ENCODE assay signal across 27 mouse cellular contexts in genomic region chr13:26169641-26170040, GRCm38 (mm10).
A peak's percentile ranks its signal among the peaks of the same experiment; 100 is the strongest.
DNase-seq lines count a peak whose midpoint lies in the region.
"Had no signal": no experiment of that assay in that cellular context is flagged by ENCODE, and none has a peak within 500 bp of the region (broad histone marks: within the 10 kb centered on the region; RNA-seq: fewer than 3 reads in every experiment).

No protein-coding gene starts in this region.

- H3K9me3 ChIP-seq in heart, embryonic 10.5 days: no peaks in the 10 kb centered on the region
- H3K9me3 ChIP-seq: embryonic facial prominence, embryonic 13.5 days; forebrain, embryonic 10.5 days; forebrain, embryonic 15.5 days; heart, embryonic 13.5 days; liver, embryonic 12.5 days; neural tube, embryonic 15.5 days had no signal

- peak; percentile 2 to 39 for DNase-seq in frontal cortex, postnatal 36 days (ENCODE audit: low spot score in 2 of 2)
- DNase-seq in frontal cortex, postnatal 10 days (ENCODE audit: low spot score in 2 of 2): no peak
- DNase-seq in heart, postnatal 4 days: peak; percentile 5
- DNase-seq in heart, embryonic 10.5 days (ENCODE audit: low spot score): no peak
- peak; percentile 12 for DNase-seq in right cerebral cortex, adult 18-20 months
- DNase-seq in right cerebral cortex, adult 2 months (ENCODE audit: low spot score in 2 of 2): no peak
- DNase-seq in telencephalon, adult 2 months (ENCODE audit: low read depth, low spot score): peak; percentile 38
- DNase-seq: adrenal gland, postnatal 14 days; cerebellum, adult 11-12 months; cerebellum, adult 9-11 months; gastrocnemius, postnatal 10 days; kidney, adult 9 months; kidney, postnatal 10 days; layer of hippocampus, postnatal 36 days; liver, postnatal 0 days; midbrain, embryonic 14.5 days; spleen, adult 18-20 months; thymus, adult 18-20 months; thymus, postnatal 25 days had no signal

- H3K4me3 ChIP-seq in heart, embryonic 10.5 days: no peak overlapping the region
- H3K4me3 ChIP-seq: embryonic facial prominence, embryonic 13.5 days; forebrain, embryonic 10.5 days; forebrain, embryonic 15.5 days; heart, embryonic 13.5 days; liver, embryonic 12.5 days; neural tube, embryonic 15.5 days had no signal

- WGBS in heart, embryonic 10.5 days: 52% methylated on average over 2 of the region's 2 CpGs

- no peak overlapping the region for H3K27ac ChIP-seq in heart, embryonic 10.5 days
- H3K27ac ChIP-seq: embryonic facial prominence, embryonic 13.5 days; forebrain, embryonic 10.5 days; forebrain, embryonic 15.5 days; heart, embryonic 13.5 days; hindbrain, embryonic 14.5 days; liver, embryonic 12.5 days; macrophage; neural tube, embryonic 15.5 days had no signal

- H3K4me1 ChIP-seq in heart, embryonic 10.5 days: no peaks in the 10 kb centered on the region
- H3K4me1 ChIP-seq: embryonic facial prominence, embryonic 13.5 days; forebrain, embryonic 10.5 days; forebrain, embryonic 15.5 days; liver, embryonic 12.5 days; neural tube, embryonic 15.5 days had no signal

- no peaks in the 10 kb centered on the region for H3K36me3 ChIP-seq in heart, embryonic 10.5 days
- H3K36me3 ChIP-seq: embryonic facial prominence, embryonic 13.5 days; forebrain, embryonic 10.5 days; forebrain, embryonic 15.5 days; heart, embryonic 13.5 days; liver, embryonic 12.5 days; neural tube, embryonic 15.5 days had no signal

- no peaks in the 10 kb centered on the region for H3K27me3 ChIP-seq in heart, embryonic 10.5 days (ENCODE audit: insufficient read depth, poor library complexity, severe bottlenecking)
- H3K27me3 ChIP-seq: embryonic facial prominence, embryonic 13.5 days; forebrain, embryonic 15.5 days; heart, embryonic 13.5 days; liver, embryonic 12.5 days; neural tube, embryonic 15.5 days had no signal

Comparison
In these comparisons a context has a peak if more than half of its experiments do, and no peak if none do; other contexts are left out.
1. DNase-seq: peak in frontal cortex, postnatal 36 days (2 of 2), heart, postnatal 4 days (single experiment), right cerebral cortex, adult 18-20 months (single experiment) and telencephalon, adult 2 months (single experiment); none in frontal cortex, postnatal 10 days (0 of 2), heart, embryonic 10.5 days (single experiment) and right cerebral cortex, adult 2 months (0 of 2).